Mouse (Mus musculus) ovary, adult 18-20 months (tissue): ENCODE results near the gene Parvg.
"Not testable (repeated sequence)": the region's sequence is repeated elsewhere in the genome, so short reads cannot be mapped to it uniquely, and the experiment has no call there.

Experiments
- DNase-seq: peaks from one replicate; pipeline ENCODE4 v3.0.0; 2022; ENCODE audit warnings: low spot score, mixed read lengths

Gene Parvg

GRCm38 (mm10) chr15:84323966-84324869 is at the start of gene Parvg:
TSS of gene Parvg (plus strand) at chr15:84324026.
- DNase-seq: no peak

- DNase-seq: no peak
These were observed 47.8 kb upstream of the Parvg start for GRCm38 (mm10) chr15:84276066-84276465.

- DNase-seq: no peak
These were observed 45.7 kb upstream of the Parvg start for GRCm38 (mm10) chr15:84278091-84278490.

GRCm38 (mm10) chr15:84278656-84279055 is 45.2 kb upstream of the Parvg start:
- DNase-seq: no peak

- no peak for DNase-seq
These were observed 43.5 kb upstream of the Parvg start for GRCm38 (mm10) chr15:84280309-84280708.

GRCm38 (mm10) chr15:84280712-84281347 is 43.0 kb upstream of the Parvg start:
- DNase-seq: no peak

GRCm38 (mm10) chr15:84282206-84283085 is 41.4 kb upstream of the Parvg start:
- no peak for DNase-seq

GRCm38 (mm10) chr15:84284059-84284458 is 39.8 kb upstream of the Parvg start:
- no peak for DNase-seq

- DNase-seq: no peak
These were observed 38.4 kb upstream of the Parvg start for GRCm38 (mm10) chr15:84285453-84285852.

GRCm38 (mm10) chr15:84288953-84289352 is 34.9 kb upstream of the Parvg start:
- DNase-seq: not testable (repeated sequence)

GRCm38 (mm10) chr15:84291097-84291496 is 32.7 kb upstream of the Parvg start:
- no peak for DNase-seq

- no peak for DNase-seq
These were observed 30.2 kb upstream of the Parvg start for GRCm38 (mm10) chr15:84293590-84293989.

- no peak for DNase-seq
These were observed 29.4 kb upstream of the Parvg start for GRCm38 (mm10) chr15:84294391-84294790.

GRCm38 (mm10) chr15:84295225-84295624 is 28.6 kb upstream of the Parvg start:
- no peak for DNase-seq

- DNase-seq: no peak
These were observed 26.4 kb upstream of the Parvg start for GRCm38 (mm10) chr15:84297454-84297853.

GRCm38 (mm10) chr15:84298804-84299370 is 24.9 kb upstream of the Parvg start:
- no peak for DNase-seq

- DNase-seq: no peak
These were observed 24.0 kb upstream of the Parvg start for GRCm38 (mm10) chr15:84299662-84300333.

- no peak for DNase-seq
These were observed 23.2 kb upstream of the Parvg start for GRCm38 (mm10) chr15:84300591-84300990.

- no peak for DNase-seq
These were observed 22.8 kb upstream of the Parvg start for GRCm38 (mm10) chr15:84301026-84301425.

GRCm38 (mm10) chr15:84301641-84302420 is 22.0 kb upstream of the Parvg start:
- no peak for DNase-seq

- no peak for DNase-seq
These were observed 20.6 kb upstream of the Parvg start for GRCm38 (mm10) chr15:84303264-84303663.
